Mouse (Mus musculus) lung, postnatal 0 days (tissue): ENCODE measurements at regions not wholly inside any gene's neighbourhood (a gene's known extent, or its start where the extent isn't known, plus 50 kb on each side); places are given as distances from the start of the nearest gene placed in this dataset.

Experiments
- CTCF ChIP-seq: IDR thresholded peaks from 2 replicates; pipeline ENCODE4 v1.5.1; 2016; ENCODE audit warnings: antibody characterized with exemption, mild to moderate bottlenecking
- EP300 ChIP-seq: IDR thresholded peaks from 2 replicates; pipeline ENCODE4 v1.6.1; 2016; ENCODE audit warnings: antibody characterized with exemption, mild to moderate bottlenecking, control low read depth

DNA sequence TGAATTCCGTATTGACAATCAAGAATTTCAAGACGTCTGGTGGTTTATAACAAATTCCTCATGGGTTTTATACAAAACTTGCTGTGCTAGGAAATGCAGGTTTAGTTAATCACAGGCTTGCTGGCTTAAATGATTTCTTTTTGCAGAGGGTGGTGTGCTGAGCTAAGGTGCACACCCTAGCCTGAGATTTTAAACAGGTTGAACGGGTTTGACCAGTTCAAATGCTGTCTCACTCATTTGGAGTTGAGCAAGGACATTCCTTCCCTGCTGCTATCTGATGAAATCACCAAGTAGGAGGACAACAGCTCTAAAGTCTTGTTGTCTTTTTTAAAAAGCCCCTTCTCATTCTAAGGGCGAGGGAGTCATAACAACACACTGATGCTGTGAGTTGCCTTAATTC, 128.6 kb upstream of the Fam83b start:
- no peak for TF ChIP-seq CTCF
- peak; percentile 68 for TF ChIP-seq EP300
